Mouse (Mus musculus) lung, embryonic 15.5 days (tissue): ENCODE data around the gene Calml3. TPM values are rescaled to one million over a fixed set of nuclear protein-coding genes. Genes with fewer than 3 reads are reported as not detected.

ENCODE experiments used
- ATAC-seq: fragments of 200-750 bp; cut with Nextera tagmentation; 2 replicates; pipeline ENCODE4 v1.8.0; 2017; ENCODE audit warnings: moderate number of reproducible peaks, borderline replicate concordance; ENCODE audit not compliant: low FRiP score, low TSS enrichment; ENCODE audit errors: extremely low read depth
- H3K27ac ChIP-seq: fragments of 300-500 bp; sonication (generic); 2 replicates; pipeline ENCODE4 v1.5.1; 2015; ENCODE audit warnings: moderate library complexity, mild to moderate bottlenecking, inconsistent platforms
- H3K27me3 ChIP-seq: fragments of 300-500 bp; sonication (generic); 2 replicates; pipeline ENCODE4 v1.6.1; 2015; ENCODE audit warnings: inconsistent platforms
- H3K36me3 ChIP-seq: fragments of 300-500 bp; sonication (generic); 2 replicates; pipeline ENCODE4 v1.6.1; 2015; ENCODE audit warnings: inconsistent platforms
- H3K4me1 ChIP-seq: fragments of 300-500 bp; sonication (generic); 2 replicates; pipeline ENCODE4 v1.6.1; 2015; ENCODE audit warnings: inconsistent platforms
- H3K4me2 ChIP-seq: fragments of 300-500 bp; sonication (generic); 2 replicates; pipeline ENCODE4 v1.6.1; 2015; ENCODE audit warnings: inconsistent platforms, mild to moderate bottlenecking, moderate library complexity
- H3K4me3 ChIP-seq: fragments of 300-500 bp; sonication (generic); 2 replicates; pipeline ENCODE4 v1.5.1; 2015; ENCODE audit warnings: mild to moderate bottlenecking, inconsistent platforms
- H3K9ac ChIP-seq: fragments of 300-500 bp; sonication (generic); 2 replicates; pipeline ENCODE4 v1.6.1; 2015; ENCODE audit warnings: inconsistent platforms
- H3K9me3 ChIP-seq: fragments of 300-500 bp; sonication (generic); 2 replicates; pipeline ENCODE4 v1.6.1; 2016; ENCODE audit warnings: inconsistent platforms
- WGBS: fragments of 180-500 bp; shearing (Covaris S2); methylation state at CpG from one replicate; pipeline ENCODE4 v1.1.7; 2015; 5-methylcytosine and 5-hydroxymethylcytosine counted together
- polyA plus RNA-seq: library from polyadenylated mRNA; unstranded; fragments of >200 nt; fragmentation: Nextera tagmentation; extraction: Ambion mirVana; gene quantifications from 2 replicates; pipeline ENCODE4 v1.2.1, GENCODE M21; 2015

Calml3 gene
- polyA plus RNA-seq, 1 experiment from 2014 or later: 0.10 TPM

DNA sequence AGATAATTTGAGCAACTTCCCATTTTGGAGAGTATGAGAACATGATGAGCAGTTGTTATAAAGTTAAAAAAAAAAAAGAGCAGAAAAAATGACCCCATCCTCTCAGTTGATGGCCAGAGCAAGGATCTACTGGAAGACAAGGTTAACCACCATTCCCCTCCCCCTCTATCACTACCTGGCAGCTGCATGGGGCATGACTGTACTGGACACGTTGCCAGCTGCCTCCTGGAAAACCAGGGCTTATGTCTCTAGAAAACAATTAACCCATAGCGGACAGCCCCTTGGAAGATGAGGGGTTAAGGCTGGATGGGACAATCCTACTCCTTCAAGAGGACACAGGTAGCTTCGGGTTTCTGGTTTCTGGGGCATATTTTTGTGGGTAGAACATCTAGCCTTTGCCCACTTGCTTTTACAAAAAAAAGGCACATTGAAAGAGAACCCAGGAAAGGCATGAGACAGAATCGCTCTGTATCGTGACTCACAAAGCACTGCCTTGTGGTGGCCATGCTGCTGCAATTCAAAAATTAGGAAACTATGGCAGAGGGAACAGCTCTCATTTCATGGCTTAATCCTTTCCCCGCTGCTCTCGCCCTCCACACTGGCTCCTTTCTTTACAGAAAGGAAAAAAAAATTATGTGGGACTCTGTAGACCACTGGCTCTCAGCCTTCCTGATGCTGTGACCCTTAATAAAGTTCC lies 3.2 kb upstream of the Calml3 start:
- H3K27me3 ChIP-seq: no peaks in the 10 kb centered on the region
- 79% methylated on average over 7 of the region's 7 CpGs for WGBS
- ATAC-seq: no peak
- H3K4me3 ChIP-seq: no peak overlapping the region
- H3K9me3 ChIP-seq: no peaks in the 10 kb centered on the region
- H3K36me3 ChIP-seq: no peaks in the 10 kb centered on the region
- H3K9ac ChIP-seq: no peak overlapping the region
- H3K27ac ChIP-seq: no peak overlapping the region
- peaks cover 4% of the 10 kb centered on the region; the same call in 1 of the 2 replicates for H3K4me1 ChIP-seq
- H3K4me2 ChIP-seq: no peak overlapping the region

GRCm38 (mm10) chr13:3805638-3806037 lies 1.5 kb upstream of the Calml3 start:
- H3K4me3 ChIP-seq: no peak overlapping the region
- H3K9ac ChIP-seq: no peak overlapping the region
- no peaks in the 10 kb centered on the region for H3K27me3 ChIP-seq
- H3K9me3 ChIP-seq: no peaks in the 10 kb centered on the region
- no peak for ATAC-seq
- no peaks in the 10 kb centered on the region for H3K36me3 ChIP-seq
- 52% methylated on average over 5 of the region's 5 CpGs for WGBS
- H3K4me2 ChIP-seq: no peak overlapping the region
- H3K4me1 ChIP-seq: peaks cover 12% of the 10 kb centered on the region; the same call in 1 of the 2 replicates
- H3K27ac ChIP-seq: peak overlapping the region; percentile 46

DNA sequence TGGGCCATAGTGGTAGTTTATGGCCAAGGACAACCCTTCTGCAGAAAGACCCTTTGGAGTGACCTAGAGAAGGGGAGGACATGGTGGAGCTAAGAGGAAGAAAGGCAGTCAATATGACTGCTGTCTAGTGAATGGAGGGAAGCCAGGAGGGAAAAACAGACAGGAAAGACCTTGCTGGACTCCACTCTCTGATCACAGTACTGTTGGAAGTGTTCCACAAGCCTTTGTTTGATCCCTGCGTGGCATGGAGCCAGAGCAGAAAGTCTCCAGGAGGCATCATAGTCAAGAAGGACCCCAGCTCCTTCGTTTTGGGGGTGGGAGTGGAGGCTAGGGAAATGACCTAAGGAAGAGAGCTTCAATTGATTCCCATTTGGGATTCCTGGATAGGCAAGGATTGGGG lies 1.0 kb upstream of the Calml3 start:
- no peaks in the 10 kb centered on the region for H3K27me3 ChIP-seq
- H3K4me2 ChIP-seq: no peak overlapping the region
- 35% methylated on average over 2 of the region's 2 CpGs for WGBS
- 0 out of 2 replicates have a peak, but pooled peaks have one; percentile 53 for ATAC-seq
- H3K36me3 ChIP-seq: no peaks in the 10 kb centered on the region
- no peaks in the 10 kb centered on the region for H3K9me3 ChIP-seq
- peaks cover 14% of the 10 kb centered on the region; the same call in 1 of the 2 replicates for H3K4me1 ChIP-seq
- no peak overlapping the region for H3K9ac ChIP-seq
- peak overlapping the region; percentile 46; the same call in 1 of the 2 replicates for H3K27ac ChIP-seq
- no peak overlapping the region for H3K4me3 ChIP-seq

- Histone ChIP-seq H3K27ac (no peak overlapping the region), H3K4me3 (no peak overlapping the region), H3K4me1 (peaks cover 17% of the 10 kb centered on the region; the same call in 1 of the 2 replicates), H3K4me2 (no peak overlapping the region), H3K36me3 (no peaks in the 10 kb centered on the region), H3K9ac (no peak overlapping the region), H3K27me3 (no peaks in the 10 kb centered on the region), H3K9me3 (no peaks in the 10 kb centered on the region)
- no peak for ATAC-seq
- 16% methylated on average over 3 of the region's 3 CpGs for WGBS
Observed at GRCm38 (mm10) chr13:3799386-3799785, 4.7 kb downstream of the Calml3 start.

- ATAC-seq: peak; percentile 66; the same call in 1 of the 2 replicates
- Histone ChIP-seq H3K27me3 (no peaks in the 10 kb centered on the region), H3K4me3 (no peak overlapping the region), H3K27ac (no peak overlapping the region), H3K36me3 (no peaks in the 10 kb centered on the region), H3K4me1 (peaks cover 17% of the 10 kb centered on the region; the same call in 1 of the 2 replicates), H3K9me3 (no peaks in the 10 kb centered on the region), H3K4me2 (no peak overlapping the region), H3K9ac (no peak overlapping the region)
Observed at GRCm38 (mm10) chr13:3798751-3799150, 5.4 kb downstream of the Calml3 start.

DNA sequence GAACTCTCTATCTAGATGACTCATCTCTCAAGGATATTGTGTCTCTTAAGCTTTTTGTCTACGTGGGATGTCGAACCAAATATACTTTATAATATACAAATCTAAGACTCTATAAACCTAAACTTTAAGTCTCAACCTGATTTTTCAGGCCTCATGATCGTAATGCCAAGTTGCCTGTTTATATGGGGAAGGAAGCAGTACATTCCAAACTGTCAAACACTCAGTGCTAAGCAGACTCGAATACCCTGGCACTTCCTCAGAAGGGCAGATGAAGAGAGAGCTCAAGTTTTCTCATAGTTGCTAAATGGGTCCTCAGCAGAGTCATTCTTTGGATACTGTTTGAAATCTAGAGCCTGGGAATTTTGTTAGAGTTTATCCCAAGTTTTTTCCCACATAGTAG lies 7.5 kb downstream of the Calml3 start:
- ATAC-seq: no peak
- H3K27me3 ChIP-seq: no peaks in the 10 kb centered on the region
- H3K4me1 ChIP-seq: peaks cover 25% of the 10 kb centered on the region; the same call in 1 of the 2 replicates
- 49% methylated on average over 4 of the region's 4 CpGs for WGBS
- no peak overlapping the region for H3K4me2 ChIP-seq
- H3K9me3 ChIP-seq: no peaks in the 10 kb centered on the region
- peak overlapping the region; percentile 13; the same call in 1 of the 2 replicates for H3K27ac ChIP-seq
- no peaks in the 10 kb centered on the region for H3K36me3 ChIP-seq
- no peak overlapping the region for H3K9ac ChIP-seq
- H3K4me3 ChIP-seq: no peak overlapping the region

DNA sequence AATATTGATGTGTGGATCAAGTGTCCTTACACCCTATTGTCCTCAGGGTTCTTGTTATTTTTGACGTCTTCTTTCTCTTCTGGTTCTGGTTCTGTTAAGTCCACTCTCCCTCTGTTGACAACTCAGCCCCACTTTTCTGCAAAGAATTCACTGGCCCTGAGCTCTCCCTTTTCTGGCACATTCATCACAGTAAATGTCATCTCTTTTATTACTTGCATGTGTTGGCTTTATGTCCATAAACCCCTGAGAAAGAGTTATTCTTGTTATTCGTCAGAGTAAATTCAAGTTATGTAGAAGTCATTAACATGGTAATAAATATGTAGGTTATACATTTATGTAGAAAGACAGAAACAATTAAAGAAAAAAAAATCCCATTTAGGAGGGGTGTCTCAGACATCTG lies 14.6 kb downstream of the Calml3 start:
- Histone ChIP-seq H3K36me3 (no peaks in the 10 kb centered on the region), H3K9me3 (no peaks in the 10 kb centered on the region), H3K27ac (no peak overlapping the region), H3K27me3 (no peaks in the 10 kb centered on the region), H3K9ac (no peak overlapping the region), H3K4me2 (no peak overlapping the region), H3K4me1 (peaks cover 8% of the 10 kb centered on the region; the same call in 1 of the 2 replicates), H3K4me3 (no peak overlapping the region)
- ATAC-seq: no peak
- WGBS: 79% methylated on average over 2 of the region's 2 CpGs

GRCm38 (mm10) chr13:3788588-3788987 lies 15.5 kb downstream of the Calml3 start:
- ATAC-seq: no peak; the same call in 1 of the 2 replicates

GRCm38 (mm10) chr13:3787644-3788043 lies 16.5 kb downstream of the Calml3 start:
- Histone ChIP-seq H3K27me3 (no peaks in the 10 kb centered on the region), H3K27ac (no peak overlapping the region), H3K4me1 (peaks cover 8% of the 10 kb centered on the region; the same call in 1 of the 2 replicates), H3K9me3 (no peaks in the 10 kb centered on the region), H3K9ac (no peak overlapping the region), H3K4me3 (no peak overlapping the region), H3K4me2 (no peak overlapping the region), H3K36me3 (no peaks in the 10 kb centered on the region)
- no peak for ATAC-seq
- WGBS: 81% methylated on average over 3 of the region's 3 CpGs

More at GRCm38 (mm10) chr13:3788588-3788987, 15.5 kb downstream of the Calml3 start:
- Histone ChIP-seq H3K27me3 (no peaks in the 10 kb centered on the region), H3K4me2 (no peak overlapping the region), H3K4me3 (no peak overlapping the region), H3K4me1 (peaks cover 8% of the 10 kb centered on the region; the same call in 1 of the 2 replicates), H3K9me3 (no peaks in the 10 kb centered on the region), H3K36me3 (no peaks in the 10 kb centered on the region), H3K9ac (no peak overlapping the region), H3K27ac (no peak overlapping the region)
- WGBS: 64% methylated on average over 2 of the region's 2 CpGs

DNA sequence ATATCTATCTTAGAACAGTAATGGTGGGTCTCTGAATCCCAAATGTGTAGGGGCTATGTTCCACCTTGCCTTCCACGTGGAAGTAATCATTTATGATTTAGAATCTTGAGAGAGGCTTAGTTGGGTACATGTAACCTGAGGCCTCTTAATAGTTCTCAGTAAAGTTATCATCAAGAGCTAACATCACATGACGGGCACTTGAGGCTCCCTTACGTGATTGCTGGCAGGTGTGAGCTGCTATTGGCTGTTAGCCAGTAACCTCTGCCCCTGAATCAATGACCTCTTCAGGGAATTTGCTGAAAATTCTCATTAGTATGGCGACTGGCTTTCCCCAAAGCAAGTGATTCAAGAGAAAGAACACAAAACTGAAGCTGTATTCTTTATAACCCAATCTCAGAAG lies 17.0 kb downstream of the Calml3 start:
- no peaks in the 10 kb centered on the region for H3K27me3 ChIP-seq
- no peak overlapping the region for H3K9ac ChIP-seq
- H3K4me3 ChIP-seq: no peak overlapping the region
- H3K4me1 ChIP-seq: 0 out of 2 replicates have a peak, but pooled peaks cover 6% of the 10 kb centered on the region
- H3K36me3 ChIP-seq: no peaks in the 10 kb centered on the region
- no peak for ATAC-seq
- no peaks in the 10 kb centered on the region for H3K9me3 ChIP-seq
- 33% methylated on average over 4 of the region's 4 CpGs for WGBS
- no peak overlapping the region for H3K4me2 ChIP-seq
- no peak overlapping the region for H3K27ac ChIP-seq

DNA sequence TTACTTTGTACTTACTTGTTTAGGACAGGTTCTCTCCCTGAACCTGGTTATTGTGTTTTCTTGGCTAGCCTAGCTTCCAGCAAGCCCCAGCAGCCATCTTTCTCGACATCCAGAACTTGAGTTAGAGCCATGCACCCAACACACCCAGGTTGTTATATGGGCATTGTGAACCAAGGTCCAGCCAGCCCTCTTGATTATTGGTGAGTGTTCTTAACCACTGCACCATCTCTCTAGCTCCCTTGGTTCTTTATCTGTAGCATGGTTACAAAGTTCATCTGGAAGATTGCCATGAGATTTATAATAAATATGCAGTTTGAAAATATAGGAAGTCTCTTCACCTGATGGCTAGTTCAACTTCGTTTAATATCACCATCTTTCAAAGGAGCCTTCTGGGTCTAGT lies 20.5 kb downstream of the Calml3 start:
- no peak for ATAC-seq
- no peak overlapping the region for H3K9ac ChIP-seq
- 65% methylated on average over 2 of the region's 2 CpGs for WGBS
- no peak overlapping the region for H3K4me3 ChIP-seq
- H3K36me3 ChIP-seq: no peaks in the 10 kb centered on the region
- H3K4me1 ChIP-seq: 0 out of 2 replicates have a peak, but pooled peaks cover 3% of the 10 kb centered on the region
- H3K27ac ChIP-seq: no peak overlapping the region
- H3K4me2 ChIP-seq: no peak overlapping the region
- no peaks in the 10 kb centered on the region for H3K27me3 ChIP-seq
- no peaks in the 10 kb centered on the region for H3K9me3 ChIP-seq

- Histone ChIP-seq H3K27me3 (no peaks in the 10 kb centered on the region), H3K4me2 (no peak overlapping the region), H3K9ac (no peak overlapping the region), H3K4me1 (0 out of 2 replicates have a peak, but pooled peaks cover 3% of the 10 kb centered on the region), H3K9me3 (no peaks in the 10 kb centered on the region), H3K36me3 (no peaks in the 10 kb centered on the region), H3K4me3 (no peak overlapping the region), H3K27ac (no peak overlapping the region)
- 35% methylated on average over 2 of the region's 2 CpGs for WGBS
- ATAC-seq: no peak
Observed at GRCm38 (mm10) chr13:3782499-3782898, 21.6 kb downstream of the Calml3 start.
